Mouse (Mus musculus) lung, embryonic 16.5 days (tissue): ENCODE results near the gene Canx. TPM values are rescaled to one million over a fixed set of nuclear protein-coding genes. Genes with fewer than 3 reads are reported as not detected.

Experiments
- ATAC-seq: fragments of 200-750 bp; cut with Nextera tagmentation; 2 replicates; pipeline ENCODE4 v1.8.0; 2017; ENCODE audit warnings: low read depth, mild to moderate bottlenecking, moderate library complexity
- H3K27ac ChIP-seq: fragments of 300-500 bp; sonication (generic); 2 replicates; pipeline ENCODE4 v1.5.1; 2014; ENCODE audit warnings: mild to moderate bottlenecking, control low read depth, low read length
- H3K27me3 ChIP-seq: fragments of 300-500 bp; sonication (generic); 2 replicates; pipeline ENCODE4 v1.6.1; 2014; ENCODE audit warnings: low read depth, low read length, mixed read lengths; ENCODE audit not compliant: control insufficient read depth, insufficient read depth
- H3K36me3 ChIP-seq: fragments of 300-500 bp; sonication (generic); 2 replicates; pipeline ENCODE4 v1.6.1; 2014; ENCODE audit warnings: low read length; ENCODE audit not compliant: control insufficient read depth, insufficient read depth
- H3K4me1 ChIP-seq: fragments of 300-500 bp; sonication (generic); replicated peaks from 2 replicates; pipeline ENCODE4 v1.6.1; 2014; ENCODE audit warnings: low read length, mixed read lengths; ENCODE audit not compliant: control insufficient read depth, insufficient read depth
- H3K4me2 ChIP-seq: fragments of 300-500 bp; sonication (generic); 2 replicates; pipeline ENCODE4 v1.6.1; 2014; ENCODE audit warnings: low read depth, low read length, control low read depth
- H3K4me3 ChIP-seq: fragments of 300-500 bp; sonication (generic); 2 replicates; pipeline ENCODE4 v1.5.1; 2014; ENCODE audit warnings: mild to moderate bottlenecking, low read length, control low read depth
- H3K9ac ChIP-seq: fragments of 300-500 bp; sonication (generic); 2 replicates; pipeline ENCODE4 v1.6.1; 2014; ENCODE audit warnings: low read length, control low read depth
- H3K9me3 ChIP-seq: fragments of 300-500 bp; sonication (generic); 2 replicates; pipeline ENCODE4 v1.6.1; 2016; ENCODE audit warnings: low read length; ENCODE audit not compliant: control insufficient read depth
- WGBS: fragments of 180-500 bp; shearing (Covaris S2); extraction: QIAGEN DNeasy Blood & Tissue Kit; methylation state at CpG from one replicate; pipeline ENCODE4 v1.1.7; 2014; 5-methylcytosine and 5-hydroxymethylcytosine counted together
- polyA plus RNA-seq: library from polyadenylated mRNA; unstranded; fragments of >200 nt; fragmentation: Nextera tagmentation; extraction: Ambion mirVana; gene quantifications from 2 replicates; pipeline ENCODE4 v1.2.1, GENCODE M21; 2015

Canx gene
- polyA plus RNA-seq = 329 and 349 TPM in 2 replicates

DNA sequence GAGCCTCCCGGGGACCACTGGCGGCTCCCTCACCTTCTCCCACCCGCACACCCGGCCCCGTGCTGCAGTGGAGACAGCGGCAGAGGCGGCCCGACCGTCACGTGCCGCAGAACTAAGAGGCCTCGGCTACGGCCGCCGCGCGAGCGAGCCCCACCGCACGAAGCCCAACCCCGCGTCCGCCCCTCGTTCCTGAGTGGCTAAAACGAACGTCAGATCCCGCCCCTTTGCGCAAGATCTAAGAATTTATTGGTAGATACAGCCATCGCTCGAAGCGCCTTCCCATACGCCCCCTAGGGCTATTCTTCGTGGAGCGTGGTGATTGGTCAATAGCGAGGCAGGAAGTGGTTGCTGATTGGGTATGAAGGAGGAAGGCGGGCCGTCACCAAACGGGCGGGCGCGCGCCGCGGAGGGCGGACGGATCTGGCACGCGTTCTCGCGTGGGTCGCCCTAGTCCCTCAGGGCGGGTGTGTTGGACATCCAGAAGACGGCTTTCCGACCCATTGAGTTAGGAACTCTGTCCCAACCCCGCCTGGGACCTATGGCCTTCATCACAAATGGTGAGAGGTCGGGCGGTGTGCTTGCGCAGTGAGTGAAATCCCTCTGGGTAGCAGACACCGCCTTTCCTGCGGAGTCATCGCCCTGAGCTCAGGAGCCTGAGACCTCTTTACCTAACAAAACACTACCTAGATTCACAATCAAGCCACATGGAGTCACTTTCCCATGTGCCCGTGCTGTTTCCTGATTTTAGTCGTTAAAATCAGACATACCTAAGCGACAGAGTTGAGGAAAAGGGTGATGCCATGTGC, at the start of gene Canx:
Canx (minus strand) TSS at position 178 of the 806 bp plus-strand sequence.
- peak; percentile 98 for ATAC-seq
- Histone ChIP-seq H3K9me3 (no peaks in the 10 kb centered on the region), H3K4me1 (peaks cover 18% of the 10 kb centered on the region), H3K4me3 (peak within 1 kb of the TSS; percentile 78), H3K4me2 (peak within 1 kb of the TSS; percentile 75), H3K27ac (peak within 1 kb of the TSS; percentile 90), H3K36me3 (no peaks in the 10 kb centered on the region), H3K9ac (peak within 1 kb of the TSS; percentile 98), H3K27me3 (no peaks in the 10 kb centered on the region)
- under 1% methylated on average over 64 of the region's 64 CpGs for WGBS

DNA sequence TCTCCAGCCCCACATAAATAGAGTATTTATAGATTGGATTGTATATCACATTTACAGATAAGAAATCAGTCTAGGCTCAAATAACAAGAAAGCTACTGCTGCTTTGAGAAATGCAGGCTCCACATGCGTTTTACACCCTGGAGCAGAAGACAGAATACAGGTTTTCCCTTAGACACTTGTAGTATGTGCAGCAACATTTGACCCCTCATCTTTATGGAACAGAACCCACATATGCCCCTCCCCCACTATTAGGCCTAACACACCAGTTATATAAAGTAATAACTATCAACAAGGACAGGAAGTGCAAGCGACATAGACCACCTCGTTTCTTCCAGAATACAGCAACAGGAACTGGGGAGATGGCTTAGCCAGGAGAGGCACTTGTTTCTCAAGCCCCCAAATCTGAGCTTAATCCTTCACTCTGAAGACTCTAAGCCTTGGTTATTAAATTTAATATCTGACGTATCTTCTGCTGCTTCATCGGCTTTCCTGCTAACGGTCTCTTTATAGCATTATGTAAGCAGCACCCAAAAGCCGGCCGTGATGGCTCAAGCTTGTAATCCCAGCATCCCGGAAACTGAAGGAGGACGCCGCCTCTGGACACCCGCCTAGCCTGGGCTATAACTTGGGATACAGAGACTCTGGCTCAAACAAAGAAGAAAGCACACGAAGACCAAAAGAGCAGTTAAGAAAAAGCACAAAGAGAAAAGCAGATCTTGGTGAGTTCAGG, 49.0 kb upstream of the Canx start:
- 86% methylated on average over 13 of the region's 13 CpGs for WGBS
- H3K9ac ChIP-seq = no peak overlapping the region
- H3K4me1 ChIP-seq = peaks cover 14% of the 10 kb centered on the region
- H3K9me3 ChIP-seq = no peaks in the 10 kb centered on the region
- no peak overlapping the region for H3K4me3 ChIP-seq
- no peak for ATAC-seq
- no peaks in the 10 kb centered on the region for H3K27me3 ChIP-seq
- H3K27ac ChIP-seq = no peak overlapping the region
- H3K36me3 ChIP-seq = peaks cover 2% of the 10 kb centered on the region
- no peak overlapping the region for H3K4me2 ChIP-seq

DNA sequence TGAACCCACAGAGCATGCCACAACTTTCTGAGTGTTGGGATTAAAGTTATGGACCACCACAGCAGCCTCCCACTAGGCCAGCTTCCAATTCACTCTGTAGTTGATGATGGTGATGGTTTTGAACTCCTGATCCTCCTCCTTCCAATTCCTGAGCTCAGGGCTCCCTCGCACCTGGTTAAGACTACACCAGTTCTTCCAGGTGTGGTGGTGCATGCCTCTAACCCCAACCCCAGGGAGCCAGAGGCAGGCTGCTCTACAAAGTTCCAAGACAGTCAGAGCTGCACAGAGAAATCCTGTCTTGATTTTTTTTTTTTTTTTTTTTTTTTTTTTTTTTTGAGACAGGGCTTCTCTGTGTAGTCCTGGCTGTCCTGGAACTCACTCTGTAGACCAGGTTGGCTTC, 48.1 kb upstream of the Canx start:
- Histone ChIP-seq H3K36me3 (no peaks in the 10 kb centered on the region), H3K4me2 (no peak overlapping the region), H3K4me3 (no peak overlapping the region), H3K4me1 (peaks cover 10% of the 10 kb centered on the region), H3K27me3 (no peaks in the 10 kb centered on the region), H3K9me3 (no peaks in the 10 kb centered on the region), H3K9ac (no peak overlapping the region), H3K27ac (no peak overlapping the region)
- 92% methylated on average over 1 of the region's 1 CpGs for WGBS
- no peak for ATAC-seq

DNA sequence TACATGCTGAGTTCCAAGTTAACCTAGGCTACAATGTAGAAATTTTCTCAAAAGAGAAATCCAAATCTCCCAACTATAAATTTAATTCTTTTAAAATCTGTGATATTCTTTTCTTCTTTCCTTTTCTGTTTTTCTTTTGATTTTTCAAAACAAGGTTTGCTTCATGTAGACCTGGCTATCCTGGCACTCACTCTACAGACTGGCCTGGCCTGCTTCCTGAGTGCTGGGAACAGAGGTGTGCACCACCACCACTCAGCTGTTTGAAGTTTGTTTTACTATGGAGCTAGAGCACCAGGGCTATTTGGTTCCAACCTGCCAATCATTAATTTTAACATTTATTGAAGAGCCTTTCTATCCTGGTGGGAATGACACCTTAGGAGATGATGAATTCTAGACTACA, 47.6 kb upstream of the Canx start:
- Histone ChIP-seq H3K4me2 (no peak overlapping the region), H3K36me3 (no peaks in the 10 kb centered on the region), H3K9ac (no peak overlapping the region), H3K9me3 (no peaks in the 10 kb centered on the region), H3K4me3 (no peak overlapping the region), H3K27me3 (no peaks in the 10 kb centered on the region), H3K27ac (no peak overlapping the region), H3K4me1 (peaks cover 10% of the 10 kb centered on the region)
- ATAC-seq = no peak

DNA sequence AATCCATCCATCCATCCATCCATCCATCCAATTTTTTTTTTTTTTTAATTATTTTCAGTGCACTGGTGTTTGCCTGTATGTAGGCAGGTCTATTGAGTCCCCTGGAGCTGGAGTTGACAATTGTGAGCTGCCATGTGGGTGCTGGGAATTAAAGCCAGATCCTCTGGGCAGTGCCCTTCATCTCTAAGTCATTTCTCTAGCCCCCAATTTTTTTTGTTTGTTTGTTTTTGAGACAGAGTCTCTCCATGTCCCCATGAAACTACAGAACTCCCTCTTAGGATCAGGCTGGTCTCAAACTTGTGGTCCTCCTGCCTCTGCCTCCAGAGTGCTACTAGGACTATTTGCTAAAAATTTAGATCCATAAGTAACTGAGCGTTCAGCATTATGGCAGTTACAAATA, 46.4 kb upstream of the Canx start:
- peak overlapping the region; percentile 74; the same call in 1 of the 2 replicates for H3K9ac ChIP-seq

DNA sequence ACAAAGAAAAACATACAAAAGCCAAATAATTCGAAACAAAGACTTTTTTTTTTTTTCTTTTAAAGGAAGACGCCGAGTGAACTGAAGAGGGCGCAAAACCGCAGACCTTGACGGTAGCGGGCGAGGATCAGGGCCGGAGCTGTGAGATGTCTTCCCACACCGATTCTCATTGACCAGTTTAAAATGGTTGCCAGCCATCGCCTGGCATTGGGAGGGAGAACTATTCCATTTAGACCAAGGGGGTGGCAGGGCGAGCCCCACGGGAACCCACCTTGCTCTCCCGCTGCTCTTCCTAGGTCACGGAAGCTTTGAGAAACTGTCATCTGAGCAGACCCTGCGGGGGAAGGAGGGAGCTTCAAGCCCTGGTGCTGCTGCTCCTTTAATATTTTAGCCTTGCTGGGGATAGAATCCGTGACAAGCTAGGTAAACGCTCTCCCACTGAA, 45.9 kb upstream of the Canx start:
- WGBS = 4% methylated on average over 18 of the region's 18 CpGs
- H3K36me3 ChIP-seq = no peaks in the 10 kb centered on the region
- H3K4me2 ChIP-seq = peak overlapping the region; percentile 80
- H3K4me3 ChIP-seq = peak overlapping the region; percentile 53
- no peak for ATAC-seq
- peaks cover 7% of the 10 kb centered on the region for H3K4me1 ChIP-seq
- no peaks in the 10 kb centered on the region for H3K9me3 ChIP-seq
- H3K27me3 ChIP-seq = no peaks in the 10 kb centered on the region
- H3K9ac ChIP-seq = peak overlapping the region; percentile 74
- H3K27ac ChIP-seq = no peak overlapping the region; the same call in 1 of the 2 replicates

More for the DNA sequence above, 46.4 kb upstream of the Canx start:
- Histone ChIP-seq H3K4me2 (no peak overlapping the region), H3K36me3 (no peaks in the 10 kb centered on the region), H3K4me1 (peaks cover 10% of the 10 kb centered on the region), H3K27ac (no peak overlapping the region; the same call in 1 of the 2 replicates), H3K4me3 (no peak overlapping the region), H3K9me3 (no peaks in the 10 kb centered on the region), H3K27me3 (no peaks in the 10 kb centered on the region)
- 97% methylated on average over 1 of the region's 1 CpGs for WGBS
- no peak for ATAC-seq

DNA sequence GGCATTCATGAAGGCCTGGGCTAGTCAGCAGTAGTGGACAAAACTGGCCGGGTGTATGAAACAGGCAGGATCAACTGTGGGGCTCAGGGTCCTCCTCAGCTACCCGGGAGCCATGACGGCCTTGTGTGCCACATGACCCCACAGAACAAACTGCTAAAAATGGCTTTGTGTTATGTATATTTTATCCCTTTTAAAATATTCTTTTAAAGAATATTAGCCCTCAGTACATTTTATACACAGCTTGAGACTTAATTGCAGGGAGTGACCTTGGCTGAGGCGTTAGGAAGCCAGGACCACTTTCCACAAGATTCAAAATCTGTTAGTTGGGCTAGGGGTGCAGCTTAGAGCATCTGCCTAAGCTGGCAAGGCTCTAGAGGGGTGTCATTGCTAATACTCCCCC, 45.5 kb upstream of the Canx start:
- no peak for ATAC-seq

DNA sequence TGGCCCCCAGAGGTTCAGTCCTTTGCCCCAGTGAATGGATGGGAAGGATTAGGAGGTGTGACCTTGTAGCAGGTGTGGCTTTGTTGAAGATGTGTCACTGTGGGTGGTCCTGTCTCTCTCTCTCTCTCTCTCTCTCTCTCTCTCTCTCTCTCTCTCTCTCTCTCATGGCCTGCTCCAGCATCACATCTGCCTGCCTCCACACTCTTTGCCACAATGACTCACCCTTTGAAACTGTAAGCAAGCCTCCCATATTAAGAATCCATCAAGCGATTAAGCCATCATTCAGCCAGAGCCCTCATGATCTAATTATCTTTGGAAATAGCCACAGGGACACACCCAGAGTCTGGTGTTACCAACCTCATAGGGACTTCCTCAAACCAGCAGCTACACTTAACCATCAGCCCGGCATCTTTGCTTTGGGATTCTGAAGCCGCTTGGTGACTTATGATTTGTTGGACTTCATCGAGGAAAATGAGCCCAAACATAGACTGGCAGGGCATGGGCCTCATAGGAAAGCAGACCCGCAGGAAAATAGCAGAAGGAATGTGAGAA, 44.0 kb upstream of the Canx start:
- H3K9me3 ChIP-seq = no peaks in the 10 kb centered on the region
- H3K27ac ChIP-seq = no peak overlapping the region
- H3K4me1 ChIP-seq = peaks cover 3% of the 10 kb centered on the region; the same call in 1 of the 2 replicates
- no peak overlapping the region for H3K9ac ChIP-seq
- H3K27me3 ChIP-seq = no peaks in the 10 kb centered on the region
- no peak for ATAC-seq
- no peaks in the 10 kb centered on the region for H3K36me3 ChIP-seq
- WGBS = 77% methylated on average over 5 of the region's 5 CpGs
- H3K4me3 ChIP-seq = no peak overlapping the region
- no peak overlapping the region for H3K4me2 ChIP-seq

More for the DNA sequence above, 45.5 kb upstream of the Canx start:
- peak overlapping the region; percentile 53; the same call in 1 of the 2 replicates for H3K4me3 ChIP-seq
- H3K9ac ChIP-seq = peak overlapping the region; percentile 74
- no peaks in the 10 kb centered on the region for H3K36me3 ChIP-seq
- peaks cover 3% of the 10 kb centered on the region; the same call in 1 of the 2 replicates for H3K4me1 ChIP-seq
- H3K4me2 ChIP-seq = peak overlapping the region; percentile 80
- H3K9me3 ChIP-seq = no peaks in the 10 kb centered on the region
- H3K27ac ChIP-seq = no peak overlapping the region
- H3K27me3 ChIP-seq = no peaks in the 10 kb centered on the region
- WGBS = 62% methylated on average over 4 of the region's 4 CpGs

DNA sequence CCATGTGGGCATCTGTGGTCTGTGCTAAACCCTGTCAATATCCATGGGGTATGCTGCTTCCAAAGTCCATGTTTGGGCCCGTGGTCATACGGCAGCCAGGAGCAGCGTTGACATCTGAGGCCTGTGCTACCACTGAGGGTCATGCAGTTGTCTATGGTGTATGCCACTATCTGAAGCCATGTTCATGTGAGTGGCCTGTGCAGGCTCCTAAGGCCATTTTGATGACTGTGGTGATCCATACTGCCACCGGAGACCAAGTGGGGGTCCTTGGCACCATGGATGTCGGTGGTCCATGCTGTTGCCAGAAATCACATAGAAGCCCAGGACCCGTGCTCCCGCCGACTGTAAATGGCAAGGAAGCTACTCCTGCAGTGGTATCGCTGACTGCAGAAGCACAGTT, 42.1 kb upstream of the Canx start:
- Histone ChIP-seq H3K27me3 (no peaks in the 10 kb centered on the region), H3K27ac (no peak overlapping the region), H3K4me3 (no peak overlapping the region), H3K36me3 (no peaks in the 10 kb centered on the region), H3K9me3 (no peaks in the 10 kb centered on the region), H3K4me2 (no peak overlapping the region), H3K4me1 (peaks cover 3% of the 10 kb centered on the region; the same call in 1 of the 2 replicates), H3K9ac (no peak overlapping the region)
- WGBS = 87% methylated on average over 9 of the region's 9 CpGs
- no peak for ATAC-seq
